In genomic region chr13:93481110-93481509, GRCm38 (mm10) we compare ENCODE assay signal across 26 mouse cellular contexts. TPM values are rescaled to one million over a fixed set of nuclear protein-coding genes. Genes with fewer than 3 reads are reported as not detected.
DNase-seq lines count a peak whose midpoint lies in the region; ATAC-seq and TF ChIP-seq lines count a peak whose summit lies in the region.
"Had no signal": no experiment of that assay in that cellular context is flagged by ENCODE, and none has a peak within 500 bp of the region (broad histone marks: within the 10 kb centered on the region; RNA-seq: fewer than 3 reads in every experiment).

No protein-coding gene starts in this region.

- H3K4me3 ChIP-seq in intestine, postnatal 0 days (ENCODE audit: low read depth, low read length) = no peak overlapping the region
- no peak overlapping the region for H3K4me3 ChIP-seq in intestine, embryonic 15.5 days (replicated peaks)
- no peak overlapping the region for H3K4me3 ChIP-seq in midbrain, postnatal 0 days (ENCODE audit: low read depth, low read length)
- no peak overlapping the region for H3K4me3 ChIP-seq in midbrain, embryonic 11.5 days (ENCODE audit: low read depth, low read length)
- H3K4me3 ChIP-seq in stomach, postnatal 0 days (ENCODE audit: low read depth, low read length) = no peak overlapping the region
- H3K4me3 ChIP-seq: forebrain, embryonic 12.5 days; hindbrain, embryonic 10.5 days; limb, embryonic 15.5 days; megakaryocyte, embryonic 14.5 days; midbrain, embryonic 13.5 days had no signal

- H3K9ac ChIP-seq in intestine, postnatal 0 days (ENCODE audit: low read depth, low read length) = no peak overlapping the region
- H3K9ac ChIP-seq in intestine, embryonic 15.5 days = no peak overlapping the region
- no peak overlapping the region for H3K9ac ChIP-seq in midbrain, postnatal 0 days (replicated peaks; ENCODE audit: low read length, poor library complexity, severe bottlenecking)
- no peak overlapping the region for H3K9ac ChIP-seq in midbrain, embryonic 11.5 days (ENCODE audit: low read length)
- H3K9ac ChIP-seq in stomach, postnatal 0 days (ENCODE audit: low read length) = no peak overlapping the region
- H3K9ac ChIP-seq: forebrain, embryonic 12.5 days; limb, embryonic 15.5 days; midbrain, embryonic 13.5 days had no signal

- H3K27me3 ChIP-seq in intestine, postnatal 0 days (replicated peaks; ENCODE audit: control insufficient read depth, insufficient read depth, low read length) = no peaks in the 10 kb centered on the region
- no peaks in the 10 kb centered on the region for H3K27me3 ChIP-seq in intestine, embryonic 15.5 days (replicated peaks)
- H3K27me3 ChIP-seq in midbrain, postnatal 0 days (ENCODE audit: insufficient read depth, low read length) = no peaks in the 10 kb centered on the region
- H3K27me3 ChIP-seq in midbrain, embryonic 11.5 days (ENCODE audit: control insufficient read depth, insufficient read depth, low read length) = no peaks in the 10 kb centered on the region
- H3K27me3 ChIP-seq in Patski = no peaks in the 10 kb centered on the region
- no peaks in the 10 kb centered on the region for H3K27me3 ChIP-seq in stomach, postnatal 0 days (ENCODE audit: control insufficient read depth, insufficient read depth, low read length)
- H3K27me3 ChIP-seq: forebrain, embryonic 12.5 days; limb, embryonic 15.5 days; megakaryocyte, embryonic 14.5 days; midbrain, embryonic 13.5 days had no signal

- 92% methylated on average over 3 of the region's 3 CpGs for WGBS in intestine, postnatal 0 days
- 86% methylated on average over 3 of the region's 3 CpGs for WGBS in intestine, embryonic 15.5 days
- 98% methylated on average over 3 of the region's 3 CpGs for WGBS in midbrain, postnatal 0 days
- 92% methylated on average over 3 of the region's 3 CpGs for WGBS in midbrain, embryonic 11.5 days
- 94% methylated on average over 3 of the region's 3 CpGs for WGBS in stomach, postnatal 0 days

- CTCF ChIA-PET in Patski (lab: Charles Lee) = interaction anchor here (0.6 to 1.2 kb wide), 2 partner anchors 11 to 16 kb away, joined by 3 read pairs; no protein-coding TSS in a partner anchor

- no peaks in the 10 kb centered on the region for H3K36me3 ChIP-seq in intestine, postnatal 0 days (ENCODE audit: control insufficient read depth, insufficient read depth)
- H3K36me3 ChIP-seq in intestine, embryonic 15.5 days = no peaks in the 10 kb centered on the region
- no peaks in the 10 kb centered on the region for H3K36me3 ChIP-seq in midbrain, postnatal 0 days (ENCODE audit: insufficient read depth, low read length)
- H3K36me3 ChIP-seq in midbrain, embryonic 11.5 days (ENCODE audit: control insufficient read depth, insufficient read depth, low read length) = no peaks in the 10 kb centered on the region
- H3K36me3 ChIP-seq in stomach, postnatal 0 days (ENCODE audit: control insufficient read depth, insufficient read depth, low read length) = no peaks in the 10 kb centered on the region

- POLR2A ChIA-PET in Patski (lab: Charles Lee) = no interaction called here

- H3K4me1 ChIP-seq in intestine, postnatal 0 days (replicated peaks; ENCODE audit: control insufficient read depth, insufficient read depth, low read length) = no peaks in the 10 kb centered on the region
- no peaks in the 10 kb centered on the region for H3K4me1 ChIP-seq in intestine, embryonic 15.5 days (replicated peaks)
- H3K4me1 ChIP-seq in midbrain, postnatal 0 days (ENCODE audit: insufficient read depth, low read length) = no peaks in the 10 kb centered on the region
- H3K4me1 ChIP-seq in midbrain, embryonic 11.5 days (ENCODE audit: control insufficient read depth, insufficient read depth, low read length) = no peaks in the 10 kb centered on the region
- H3K4me1 ChIP-seq in stomach, postnatal 0 days (replicated peaks; ENCODE audit: control insufficient read depth, insufficient read depth) = no peaks in the 10 kb centered on the region
- H3K4me1 ChIP-seq: forebrain, embryonic 12.5 days; hindbrain, embryonic 10.5 days; limb, embryonic 15.5 days; midbrain, embryonic 13.5 days had no signal

- TF ChIP-seq CTCF in intestine, postnatal 0 days (IDR thresholded peaks at IDR 0.05; ENCODE audit: low read depth) = peak; percentile 34; the same call in 1 of the 2 replicates
- TF ChIP-seq CTCF in midbrain, postnatal 0 days (IDR thresholded peaks at IDR 0.05) = peak; percentile 24; the same call in 1 of the 2 replicates
- TF ChIP-seq CTCF in Patski (IDR thresholded peaks at IDR 0.05) = peak; percentile 36
- TF ChIP-seq CTCF in stomach, postnatal 0 days (IDR thresholded peaks at IDR 0.05; ENCODE audit: low read depth) = peak; percentile 30; the same call in 1 of the 2 replicates

- no peak for DNase-seq in midbrain, postnatal 0 days (ENCODE audit: low spot score)
- DNase-seq in midbrain, embryonic 11.5 days (ENCODE audit: low spot score, missing footprints) = no peak
- DNase-seq in Patski (ENCODE audit: low read depth, low spot score) = no peak
- no peak for DNase-seq in stomach, postnatal 0 days (ENCODE audit: low spot score)
- no peak for DNase-seq in adrenal gland, postnatal 36 days
- no peak for DNase-seq in thymus, postnatal 10 days (ENCODE audit: low spot score in 2 of 2)
- DNase-seq: adrenal gland, postnatal 10 days; cerebellum, adult 11-12 months; cerebellum, adult 9-11 months; gastrocnemius, postnatal 25 days; heart, postnatal 14 days; kidney, postnatal 25 days; left cerebral cortex, postnatal 4 days; lung, postnatal 36 days; retina, postnatal 1 day; right cerebral cortex, postnatal 14 days; thymus, postnatal 14 days had no signal

- no peak for ATAC-seq in intestine, postnatal 0 days
- ATAC-seq in intestine, embryonic 15.5 days = no peak
- no peak for ATAC-seq in midbrain, postnatal 0 days (ENCODE audit: low FRiP score)
- no peak for ATAC-seq in midbrain, embryonic 11.5 days (ENCODE audit: low FRiP score)
- no peak for ATAC-seq in Patski
- no peak for ATAC-seq in stomach, postnatal 0 days (ENCODE audit: low FRiP score, low TSS enrichment)
- ATAC-seq: hindbrain, embryonic 16.5 days; intestine, embryonic 16.5 days; midbrain, embryonic 13.5 days had no signal

- no peak overlapping the region for H3K4me2 ChIP-seq in intestine, postnatal 0 days (replicated peaks; ENCODE audit: low read depth)
- H3K4me2 ChIP-seq in intestine, embryonic 15.5 days (replicated peaks) = no peak overlapping the region
- no peak overlapping the region for H3K4me2 ChIP-seq in midbrain, postnatal 0 days (ENCODE audit: low read depth, low read length, poor library complexity, severe bottlenecking)
- H3K4me2 ChIP-seq in midbrain, embryonic 11.5 days = no peak overlapping the region
- no peak overlapping the region for H3K4me2 ChIP-seq in stomach, postnatal 0 days (replicated peaks; ENCODE audit: low read depth)
- H3K4me2 ChIP-seq: forebrain, embryonic 12.5 days; limb, embryonic 15.5 days; midbrain, embryonic 13.5 days had no signal

- in situ Hi-C loops in Patski (cut with MboI; ENCODE audit: low pct_unique_long_range_greater_than_20kb) = no loop called here

- H3K27ac ChIP-seq in intestine, postnatal 0 days (ENCODE audit: low read depth, low read length) = no peak overlapping the region
- H3K27ac ChIP-seq in intestine, embryonic 15.5 days = no peak overlapping the region
- no peak overlapping the region for H3K27ac ChIP-seq in midbrain, postnatal 0 days (ENCODE audit: low read depth, low read length)
- H3K27ac ChIP-seq in midbrain, embryonic 11.5 days (ENCODE audit: low read depth, low read length) = no peak overlapping the region
- no peak overlapping the region for H3K27ac ChIP-seq in stomach, postnatal 0 days (replicated peaks)
- H3K27ac ChIP-seq: forebrain, embryonic 12.5 days; hindbrain, embryonic 10.5 days; limb, embryonic 15.5 days; midbrain, embryonic 13.5 days had no signal

- no peaks in the 10 kb centered on the region for H3K9me3 ChIP-seq in intestine, postnatal 0 days (ENCODE audit: control insufficient read depth)
- no peaks in the 10 kb centered on the region for H3K9me3 ChIP-seq in intestine, embryonic 15.5 days
- no peaks in the 10 kb centered on the region for H3K9me3 ChIP-seq in midbrain, postnatal 0 days (ENCODE audit: low read length)
- H3K9me3 ChIP-seq in midbrain, embryonic 11.5 days (ENCODE audit: control insufficient read depth, low read length) = no peaks in the 10 kb centered on the region
- no peaks in the 10 kb centered on the region for H3K9me3 ChIP-seq in stomach, postnatal 0 days (ENCODE audit: control insufficient read depth, low read length)
- H3K9me3 ChIP-seq: forebrain, embryonic 12.5 days; limb, embryonic 15.5 days; midbrain, embryonic 13.5 days had no signal

- no peak for TF ChIP-seq EP300 in stomach, postnatal 0 days (optimal IDR thresholded peaks at IDR 0.05)

RNA-seq across cellular contexts. Expression of gene Jmy, which starts 18.5 kb away (rescaled TPM):
- polyA plus RNA-seq in intestine, postnatal 0 days (2015; fragmentation: Nextera tagmentation; extraction: Ambion mirVana) = 3.3 and 3.8 TPM in 2 replicates
- polyA plus RNA-seq in intestine, embryonic 15.5 days (2015; fragmentation: Nextera tagmentation; extraction: Ambion mirVana) = 5.3 and 5.8 TPM in 2 replicates
- 22.0 and 23.8 TPM in 2 replicates for total RNA-seq in midbrain, postnatal 0 days (2014; rRNA removed)
- 5.0 and 7.8 TPM in 2 replicates for polyA plus RNA-seq in midbrain, postnatal 0 days (2015; fragmentation: Nextera tagmentation; extraction: Ambion mirVana)
- 3.4 and 3.5 TPM in 2 replicates for polyA plus RNA-seq in midbrain, embryonic 11.5 days (2014; fragmentation: Nextera tagmentation; extraction: Ambion mirVana)
- 15.6 TPM for polyA plus RNA-seq in Patski (2021)
- polyA plus RNA-seq in stomach, postnatal 0 days (2015; fragmentation: Nextera tagmentation; extraction: Ambion mirVana) = 3.5 and 4.8 TPM in 2 replicates
- total RNA-seq in adrenal gland, postnatal 36 days (2021) = 10 to 100 TPM; 53.8 to 62.4 TPM
